Mouse (Mus musculus): ENCODE measurements around the gene Olfr403. TPM values are rescaled to one million over a fixed set of nuclear protein-coding genes. Genes with fewer than 3 reads are reported as not detected.

The Olfr403 gene
- not detected in 2 replicates for polyA plus RNA-seq (2015; fragmentation: Nextera tagmentation; extraction: Ambion mirVana)

GRCm38 (mm10) chr11:74185949-74186348 lies at the start of gene Olfr403:
Olfr403 (plus strand) TSS chr11:74186249.

GRCm38 (mm10) chr11:74153229-74153628 lies 32.8 kb upstream of the Olfr403 start, which contains the start of gene Olfr402:
Olfr402 (plus strand) TSS chr11:74153529.

GRCm38 (mm10) chr11:74211279-74211678 lies 25.2 kb downstream of the Olfr403 start, which contains the start of gene Olfr43:
Olfr43 (minus strand) TSS chr11:74211379.

Other genes with a start within 250 kb of the Olfr403 start
- not detected in 2 replicates for gene Olfr23, start 249.6 kb upstream of the Olfr403 start, polyA plus RNA-seq (2015; fragmentation: Nextera tagmentation; extraction: Ambion mirVana)
- not detected in 2 replicates for gene Olfr397, start 225.4 kb upstream of the Olfr403 start, polyA plus RNA-seq (2015; fragmentation: Nextera tagmentation; extraction: Ambion mirVana)
- not detected in 2 replicates for gene Olfr398, start 195.8 kb upstream of the Olfr403 start, polyA plus RNA-seq (2015; fragmentation: Nextera tagmentation; extraction: Ambion mirVana)
- not detected in 2 replicates for gene Olfr139, start 129.7 kb upstream of the Olfr403 start, polyA plus RNA-seq (2015; fragmentation: Nextera tagmentation; extraction: Ambion mirVana)
- gene Olfr399, start 129.6 kb upstream of the Olfr403 start, polyA plus RNA-seq (2015; fragmentation: Nextera tagmentation; extraction: Ambion mirVana): not detected in 2 replicates
- gene Zfp616, start 116.3 kb upstream of the Olfr403 start, polyA plus RNA-seq (2015; fragmentation: Nextera tagmentation; extraction: Ambion mirVana): not detected in 2 replicates
- gene Olfr401, start 72.5 kb upstream of the Olfr403 start, polyA plus RNA-seq (2015; fragmentation: Nextera tagmentation; extraction: Ambion mirVana): not detected in 2 replicates
- gene Olfr402, start 32.7 kb upstream of the Olfr403 start, polyA plus RNA-seq (2015; fragmentation: Nextera tagmentation; extraction: Ambion mirVana): not detected in 2 replicates
- not detected in 2 replicates for gene Olfr43, start 25.1 kb downstream of the Olfr403 start, polyA plus RNA-seq (2015; fragmentation: Nextera tagmentation; extraction: Ambion mirVana)
- gene Olfr406, start 73.6 kb downstream of the Olfr403 start, polyA plus RNA-seq (2015; fragmentation: Nextera tagmentation; extraction: Ambion mirVana): not detected in 2 replicates
- not detected in 2 replicates for gene Olfr59, start 97.5 kb downstream of the Olfr403 start, polyA plus RNA-seq (2015; fragmentation: Nextera tagmentation; extraction: Ambion mirVana)
- not detected in 2 replicates for gene Olfr410, start 151.8 kb downstream of the Olfr403 start, polyA plus RNA-seq (2015; fragmentation: Nextera tagmentation; extraction: Ambion mirVana)
- not detected in 2 replicates for gene Olfr411, start 166.4 kb downstream of the Olfr403 start, polyA plus RNA-seq (2015; fragmentation: Nextera tagmentation; extraction: Ambion mirVana)
- gene Olfr412, start 175.8 kb downstream of the Olfr403 start, polyA plus RNA-seq (2015; fragmentation: Nextera tagmentation; extraction: Ambion mirVana): not detected in 2 replicates